Mouse (Mus musculus) liver, embryonic 13.5 days (tissue): Measurements from ENCODE around the gene Olfr893. TPM values are rescaled to one million over a fixed set of nuclear protein-coding genes. Genes with fewer than 3 reads are reported as not detected.
"Not testable (repeated sequence)": the region's sequence is repeated elsewhere in the genome, so short reads cannot be mapped to it uniquely, and the experiment has no call there.

Experiments used
- ATAC-seq: fragments of 200-750 bp; cut with Nextera tagmentation; 2 replicates; pipeline ENCODE4 v1.8.0; 2017; ENCODE audit warnings: low read depth, mild to moderate bottlenecking, moderate number of reproducible peaks, moderate library complexity
- DNase-seq: peaks from one replicate; pipeline ENCODE4 v3.0.0; 2022
- H3K27ac ChIP-seq: fragments of 300-500 bp; sonication (generic); 2 replicates; pipeline ENCODE4 v1.5.1; 2015; ENCODE audit warnings: moderate library complexity, mild to moderate bottlenecking, inconsistent platforms
- H3K27me3 ChIP-seq: fragments of 300-500 bp; sonication (generic); 2 replicates; pipeline ENCODE4 v1.6.1; 2015; ENCODE audit warnings: mild to moderate bottlenecking, inconsistent platforms
- H3K36me3 ChIP-seq: fragments of 300-500 bp; sonication (generic); 2 replicates; pipeline ENCODE4 v1.6.1; 2015; ENCODE audit warnings: mild to moderate bottlenecking, inconsistent platforms
- H3K4me1 ChIP-seq: fragments of 300-500 bp; sonication (generic); replicated peaks from 2 replicates; pipeline ENCODE4 v1.6.1; 2015; ENCODE audit warnings: inconsistent platforms
- H3K4me2 ChIP-seq: fragments of 300-500 bp; sonication (generic); 2 replicates; pipeline ENCODE4 v1.6.1; 2015; ENCODE audit warnings: inconsistent platforms, mild to moderate bottlenecking, moderate library complexity
- H3K4me3 ChIP-seq: fragments of 300-500 bp; sonication (generic); replicated peaks from 2 replicates; pipeline ENCODE4 v1.5.1; 2015; ENCODE audit warnings: mild to moderate bottlenecking, inconsistent platforms
- H3K9ac ChIP-seq: fragments of 300-500 bp; sonication (generic); 2 replicates; pipeline ENCODE4 v1.6.1; 2015; ENCODE audit warnings: mild to moderate bottlenecking, inconsistent platforms
- H3K9me3 ChIP-seq: fragments of 300-500 bp; sonication (generic); replicated peaks from 2 replicates; pipeline ENCODE4 v1.6.1; 2016; ENCODE audit warnings: inconsistent platforms
- whole genome bisulfite sequencing: fragments of 180-500 bp; shearing (Covaris S2); methylation state at CpG from one replicate; pipeline ENCODE4 v1.1.7; 2015; ENCODE audit not compliant: insufficient replicate concordance; 5-methylcytosine and 5-hydroxymethylcytosine counted together
- polyA plus RNA-seq: library from polyadenylated mRNA; unstranded; fragments of >200 nt; fragmentation: Nextera tagmentation; extraction: Ambion mirVana; gene quantifications from 2 replicates; pipeline ENCODE4 v1.2.1, GENCODE M21; 2015

Gene Olfr893
- polyA plus RNA-seq = not detected in 2 replicates

GRCm38 (mm10) chr9:38208065-38208464 lies at the start of gene Olfr893:
TSS of gene Olfr893 (plus strand) at chr9:38208365.
- ATAC-seq (no peak), DNase-seq (no peak)
- Histone ChIP-seq H3K36me3 (no peaks in the 10 kb centered on the region), H3K9me3 (0 out of 2 replicates have a peak, but pooled peaks cover 3% of the 10 kb centered on the region), H3K27ac (no peak within 1 kb of the TSS), H3K4me2 (no peak within 1 kb of the TSS), H3K4me1 (no peaks in the 10 kb centered on the region), H3K27me3 (no peaks in the 10 kb centered on the region), H3K4me3 (no peak within 1 kb of the TSS), H3K9ac (no peak within 1 kb of the TSS)
- 56% methylated on average over 3 of the region's 3 CpGs for WGBS

- not testable (repeated sequence) for H3K36me3 ChIP-seq, H3K9me3 ChIP-seq, DNase-seq, H3K4me3 ChIP-seq, H3K27me3 ChIP-seq, ATAC-seq, H3K27ac ChIP-seq, H3K9ac ChIP-seq, H3K4me1 ChIP-seq, H3K4me2 ChIP-seq
- WGBS = 25% methylated on average over 2 of the region's 2 CpGs
Measured at GRCm38 (mm10) chr9:38168341-38168740, 39.8 kb upstream of the Olfr893 start.

DNA sequence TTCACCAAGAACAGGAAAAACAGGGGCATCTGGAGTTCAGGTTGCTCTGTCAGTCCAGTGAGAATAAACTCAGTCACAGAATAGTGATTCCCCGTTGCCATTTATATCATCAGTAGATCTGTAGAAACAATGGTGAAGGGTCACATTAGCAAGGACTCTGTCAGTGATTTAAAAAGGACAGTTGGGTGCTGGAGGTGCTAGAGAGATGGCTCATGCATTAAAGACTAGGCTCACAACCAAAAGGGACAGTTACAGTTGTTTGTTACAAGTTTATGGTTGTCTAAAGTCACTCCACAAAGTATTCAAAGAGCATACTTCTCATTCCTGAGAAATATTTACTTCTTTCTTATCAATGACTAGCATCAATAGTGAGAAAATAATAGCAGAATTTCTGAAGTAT lies 27.4 kb upstream of the Olfr893 start, which contains the start of gene Olfr891:
Olfr891 (minus strand) TSS at position 101 of the 400 bp plus-strand sequence.
- Histone ChIP-seq H3K9ac (no peak within 1 kb of the TSS), H3K4me1 (no peaks in the 10 kb centered on the region), H3K36me3 (no peaks in the 10 kb centered on the region), H3K9me3 (no peaks in the 10 kb centered on the region), H3K4me3 (no peak within 1 kb of the TSS), H3K27ac (no peak within 1 kb of the TSS), H3K27me3 (no peaks in the 10 kb centered on the region), H3K4me2 (no peak within 1 kb of the TSS)
- no peak for DNase-seq
- ATAC-seq = no peak
- 50% methylated on average over 1 of the region's 1 CpGs for WGBS

DNA sequence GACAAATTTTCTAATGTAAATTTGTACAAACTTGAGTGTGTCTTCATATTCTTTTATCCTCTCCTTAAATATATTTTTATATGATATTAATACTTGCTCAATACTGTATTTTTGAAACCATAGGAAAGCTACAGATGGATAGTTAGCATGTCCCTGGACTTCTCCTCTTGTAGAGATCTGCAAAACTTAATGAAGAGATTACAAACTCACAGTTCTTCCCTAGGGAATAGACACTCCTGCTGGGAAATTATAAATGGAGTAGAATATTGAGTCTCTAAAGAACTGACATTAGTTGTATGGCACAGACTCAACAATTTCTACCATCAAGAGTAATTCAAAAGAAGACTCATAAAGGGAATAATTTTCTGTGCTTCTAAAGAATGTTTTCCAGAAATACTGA lies 9.6 kb downstream of the Olfr893 start, which contains the start of gene Olfr894:
Olfr894 (plus strand) TSS at position 301 of the 400 bp plus-strand sequence.
- no peak within 1 kb of the TSS for H3K4me2 ChIP-seq
- DNase-seq (no peak), ATAC-seq (no peak)
- no peaks in the 10 kb centered on the region for H3K4me1 ChIP-seq
- H3K4me3 ChIP-seq = no peak within 1 kb of the TSS
- no peaks in the 10 kb centered on the region for H3K36me3 ChIP-seq
- H3K27me3 ChIP-seq = no peaks in the 10 kb centered on the region
- no peak within 1 kb of the TSS for H3K27ac ChIP-seq
- no peak within 1 kb of the TSS for H3K9ac ChIP-seq
- no peaks in the 10 kb centered on the region for H3K9me3 ChIP-seq

DNA sequence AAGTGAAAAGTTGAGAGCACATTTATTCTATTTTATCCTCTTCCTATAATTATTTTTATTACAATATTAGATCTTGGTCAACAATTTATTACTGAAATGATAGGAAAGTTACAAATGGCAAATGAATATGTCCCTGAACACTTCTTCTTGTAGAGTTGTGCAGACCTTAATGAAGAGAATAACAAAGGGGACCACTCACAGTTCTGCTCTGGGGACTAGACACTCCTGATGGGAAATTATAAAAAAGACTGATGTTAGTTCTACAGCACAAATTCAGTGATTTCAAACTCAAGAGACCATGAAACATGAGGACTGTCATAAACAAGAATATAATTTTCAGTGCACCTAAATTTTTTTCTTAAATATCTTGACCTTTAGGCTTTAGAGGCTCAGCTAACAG lies 44.3 kb downstream of the Olfr893 start, which contains the start of gene Olfr143:
Olfr143 (plus strand) TSS at position 301 of the 400 bp plus-strand sequence.
- H3K27ac ChIP-seq = no peak within 1 kb of the TSS
- no peak for DNase-seq
- ATAC-seq = no peak
- no peaks in the 10 kb centered on the region for H3K9me3 ChIP-seq
- no peak within 1 kb of the TSS for H3K4me2 ChIP-seq
- H3K27me3 ChIP-seq = no peaks in the 10 kb centered on the region
- H3K36me3 ChIP-seq = no peaks in the 10 kb centered on the region
- H3K4me1 ChIP-seq = no peaks in the 10 kb centered on the region
- H3K4me3 ChIP-seq = no peak within 1 kb of the TSS
- H3K9ac ChIP-seq = no peak within 1 kb of the TSS

Other genes with a start within 250 kb of the Olfr893 start
- not detected in 2 replicates for gene Olfr881, start 216.5 kb upstream of the Olfr893 start, polyA plus RNA-seq
- not detected in 2 replicates for gene Olfr883, start 182.6 kb upstream of the Olfr893 start, polyA plus RNA-seq
- not detected in 2 replicates for gene Olfr884, start 161.8 kb upstream of the Olfr893 start, polyA plus RNA-seq
- gene Olfr885, start 147.0 kb upstream of the Olfr893 start, polyA plus RNA-seq = not detected in 2 replicates
- not detected in 2 replicates for gene Olfr887, start 124.3 kb upstream of the Olfr893 start, polyA plus RNA-seq
- not detected in 2 replicates for gene Olfr888, start 100.2 kb upstream of the Olfr893 start, polyA plus RNA-seq
- gene Olfr889, start 93.2 kb upstream of the Olfr893 start, polyA plus RNA-seq = 0.15 and 0.18 TPM in 2 replicates
- gene Olfr890, start 65.8 kb upstream of the Olfr893 start, polyA plus RNA-seq = not detected in 2 replicates
- gene Olfr891, start 27.5 kb upstream of the Olfr893 start, polyA plus RNA-seq = not detected in 2 replicates
- not detected in 2 replicates for gene Olfr894, start 9.7 kb downstream of the Olfr893 start, polyA plus RNA-seq
- not detected in 2 replicates for gene Olfr143, start 44.4 kb downstream of the Olfr893 start, polyA plus RNA-seq
- gene Olfr895, start 59.5 kb downstream of the Olfr893 start, polyA plus RNA-seq = not detected in 2 replicates
- gene Olfr896-ps1, start 82.7 kb downstream of the Olfr893 start, polyA plus RNA-seq = not detected in 2 replicates
- gene Olfr25, start 120.7 kb downstream of the Olfr893 start, polyA plus RNA-seq = not detected in 2 replicates
- not detected in 2 replicates for gene Olfr898, start 140.0 kb downstream of the Olfr893 start, polyA plus RNA-seq
- not detected in 2 replicates for gene Olfr250, start 158.5 kb downstream of the Olfr893 start, polyA plus RNA-seq
- not detected in 2 replicates for gene Olfr251, start 168.7 kb downstream of the Olfr893 start, polyA plus RNA-seq
- gene Olfr147, start 193.3 kb downstream of the Olfr893 start, polyA plus RNA-seq = not detected in 2 replicates
- gene Olfr901, start 221.1 kb downstream of the Olfr893 start, polyA plus RNA-seq = not detected in 2 replicates
- not detected in 2 replicates for gene Olfr902, start 239.3 kb downstream of the Olfr893 start, polyA plus RNA-seq